Comparison of ENCODE assay signal across 1 mouse cellular context in the genomic region with DNA sequence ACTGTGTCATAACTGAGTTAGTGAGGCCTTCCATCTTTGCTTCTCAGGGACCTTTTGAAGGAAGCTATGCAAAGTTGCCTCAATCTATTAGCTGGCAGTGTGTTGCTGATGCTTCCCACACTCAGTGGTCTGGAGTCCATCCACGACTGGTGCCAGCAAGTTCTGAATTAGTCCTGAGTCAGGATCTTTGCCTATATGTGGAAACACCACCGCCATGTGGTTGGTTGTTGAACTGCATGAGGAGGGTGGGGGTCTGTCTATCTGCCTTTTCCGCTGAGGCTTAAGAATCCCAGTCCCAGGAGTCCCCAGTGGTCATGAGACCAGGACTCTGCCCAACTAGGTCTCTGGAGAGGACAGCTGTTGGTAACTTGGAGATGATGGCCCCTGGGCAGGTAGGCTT.
TF ChIP-seq lines count a peak whose summit lies in the region.

No protein-coding gene starts in this region.

TF ChIP-seq in CH12.LX, 34 proteins besides CTCF, POLR2A, EP300 and RAD21:
- 0 out of 2 replicates have a peak, but pooled peaks have one; percentile 18 for TF ChIP-seq ZC3H11A (IDR thresholded peaks at IDR 0.05; ENCODE audit: low read depth, low read length)
- TF ChIP-seq IRF4 (IDR thresholded peaks at IDR 0.05; ENCODE audit: low read depth, low read length) = no peak
- no peak for TF ChIP-seq ETS1 (conservative IDR thresholded peaks at IDR 0.05; ENCODE audit: low read depth, low read length)
- no peak for TF ChIP-seq MXI1 (IDR thresholded peaks at IDR 0.05; ENCODE audit: low read depth, low read length)
- no peak for TF ChIP-seq GABPA (IDR thresholded peaks at IDR 0.05; ENCODE audit: insufficient replicate concordance, low read depth, low read length)
- peak; percentile 74 for TF ChIP-seq SMC3 (IDR thresholded peaks at IDR 0.05; ENCODE audit: low read depth, low read length)
- TF ChIP-seq MAX (IDR thresholded peaks at IDR 0.05; ENCODE audit: low read length) = peak; percentile 47; the same call in 1 of the 2 replicates
- no peak for TF ChIP-seq USF1 (IDR thresholded peaks at IDR 0.05; ENCODE audit: low read depth, low read length)
- peak; percentile 98 for TF ChIP-seq MAFK (IDR thresholded peaks at IDR 0.05; ENCODE audit: insufficient replicate concordance, low read length)
- TF ChIP-seq ZNF384 (IDR thresholded peaks at IDR 0.05; ENCODE audit: low read depth, low read length) = no peak
- TF ChIP-seq MAZ (IDR thresholded peaks at IDR 0.05; ENCODE audit: low read depth, low read length) = peak; percentile 74; the same call in 1 of the 2 replicates
- no peak for TF ChIP-seq UBTF (IDR thresholded peaks at IDR 0.05; ENCODE audit: low read depth, low read length)
- TF ChIP-seq NRF1 (IDR thresholded peaks at IDR 0.05; ENCODE audit: low read depth, low read length) = no peak
